Mouse (Mus musculus) kidney, embryonic 15.5 days (tissue): ENCODE measurements around the gene Tmprss11e. TPM values are rescaled to one million over a fixed set of nuclear protein-coding genes. Genes with fewer than 3 reads are reported as not detected.

Source experiments
- ATAC-seq: fragments of 200-750 bp; cut with Nextera tagmentation; replicated peaks from 2 replicates; pipeline ENCODE4 v1.8.0; 2017; ENCODE audit warnings: moderate TSS enrichment; ENCODE audit not compliant: low FRiP score
- H3K27ac ChIP-seq: fragments of 300-500 bp; sonication (generic); 2 replicates; pipeline ENCODE4 v1.5.1; 2015; ENCODE audit warnings: mild to moderate bottlenecking, inconsistent platforms
- H3K27me3 ChIP-seq: fragments of 300-500 bp; sonication (generic); 2 replicates; pipeline ENCODE4 v1.6.1; 2015; ENCODE audit warnings: inconsistent platforms
- H3K36me3 ChIP-seq: fragments of 300-500 bp; sonication (generic); 2 replicates; pipeline ENCODE4 v1.6.1; 2015; ENCODE audit warnings: inconsistent platforms
- H3K4me1 ChIP-seq: fragments of 300-500 bp; sonication (generic); 2 replicates; pipeline ENCODE4 v1.6.1; 2015; ENCODE audit warnings: inconsistent platforms
- H3K4me2 ChIP-seq: fragments of 300-500 bp; sonication (generic); 2 replicates; pipeline ENCODE4 v1.6.1; 2015; ENCODE audit warnings: moderate library complexity, mild to moderate bottlenecking, inconsistent platforms
- H3K4me3 ChIP-seq: fragments of 300-500 bp; sonication (generic); replicated peaks from 2 replicates; pipeline ENCODE4 v1.5.1; 2015; ENCODE audit warnings: mild to moderate bottlenecking, inconsistent platforms
- H3K9ac ChIP-seq: fragments of 300-500 bp; sonication (generic); 2 replicates; pipeline ENCODE4 v1.6.1; 2015; ENCODE audit warnings: mild to moderate bottlenecking, inconsistent platforms
- H3K9me3 ChIP-seq: fragments of 300-500 bp; sonication (generic); replicated peaks from 2 replicates; pipeline ENCODE4 v1.6.1; 2016; ENCODE audit warnings: inconsistent platforms
- WGBS: fragments of 180-500 bp; shearing (Covaris S2); methylation state at CpG from one replicate; pipeline ENCODE4 v1.1.7; 2015; ENCODE audit warnings: mixed read lengths; 5-methylcytosine and 5-hydroxymethylcytosine counted together
- polyA plus RNA-seq: library from polyadenylated mRNA; unstranded; fragments of >200 nt; fragmentation: Nextera tagmentation; extraction: Ambion mirVana; gene quantifications from 2 replicates; pipeline ENCODE4 v1.2.1, GENCODE M21; 2015

Gene Tmprss11e
- polyA plus RNA-seq, 1 experiment from 2014 or later: not detected

GRCm38 (mm10) chr5:86735808-86736207, 9.8 kb downstream of the Tmprss11e start:
- no peak overlapping the region for H3K4me2 ChIP-seq
- H3K27ac ChIP-seq: no peak overlapping the region
- no peaks in the 10 kb centered on the region for H3K36me3 ChIP-seq
- no peaks in the 10 kb centered on the region for H3K4me1 ChIP-seq
- ATAC-seq: no peak
- no peak overlapping the region for H3K9ac ChIP-seq
- no peak overlapping the region for H3K4me3 ChIP-seq
- H3K9me3 ChIP-seq: no peaks in the 10 kb centered on the region
- H3K27me3 ChIP-seq: no peaks in the 10 kb centered on the region
- WGBS: 76% methylated on average over 2 of the region's 2 CpGs

- Histone ChIP-seq H3K9ac (no peak overlapping the region), H3K4me2 (no peak overlapping the region), H3K27me3 (no peaks in the 10 kb centered on the region), H3K9me3 (no peaks in the 10 kb centered on the region), H3K36me3 (no peaks in the 10 kb centered on the region), H3K4me3 (no peak overlapping the region), H3K27ac (no peak overlapping the region), H3K4me1 (0 out of 2 replicates have a peak, but pooled peaks cover 3% of the 10 kb centered on the region)
- 73% methylated on average over 4 of the region's 4 CpGs for WGBS
- ATAC-seq: no peak
Measured at GRCm38 (mm10) chr5:86730587-86730986, 15.0 kb downstream of the Tmprss11e start.

GRCm38 (mm10) chr5:86728574-86728973, 17.0 kb downstream of the Tmprss11e start:
- H3K27me3 ChIP-seq: no peaks in the 10 kb centered on the region

GRCm38 (mm10) chr5:86727033-86727432, 18.6 kb downstream of the Tmprss11e start:
- 61% methylated on average over 9 of the region's 9 CpGs for WGBS
- Histone ChIP-seq H3K36me3 (no peaks in the 10 kb centered on the region), H3K27me3 (no peaks in the 10 kb centered on the region), H3K27ac (no peak overlapping the region), H3K9me3 (no peaks in the 10 kb centered on the region), H3K4me2 (no peak overlapping the region), H3K4me1 (0 out of 2 replicates have a peak, but pooled peaks cover 3% of the 10 kb centered on the region), H3K4me3 (no peak overlapping the region), H3K9ac (no peak overlapping the region)
- ATAC-seq: no peak

More at GRCm38 (mm10) chr5:86728574-86728973, 17.0 kb downstream of the Tmprss11e start:
- Histone ChIP-seq H3K4me2 (no peak overlapping the region), H3K9me3 (no peaks in the 10 kb centered on the region), H3K36me3 (no peaks in the 10 kb centered on the region), H3K27ac (no peak overlapping the region), H3K4me3 (no peak overlapping the region), H3K9ac (no peak overlapping the region), H3K4me1 (0 out of 2 replicates have a peak, but pooled peaks cover 3% of the 10 kb centered on the region)
- ATAC-seq: no peak
- WGBS: 73% methylated on average over 6 of the region's 6 CpGs

GRCm38 (mm10) chr5:86725021-86725420, 20.6 kb downstream of the Tmprss11e start:
- H3K27ac ChIP-seq: no peak overlapping the region
- no peak overlapping the region for H3K9ac ChIP-seq
- no peaks in the 10 kb centered on the region for H3K27me3 ChIP-seq
- no peaks in the 10 kb centered on the region for H3K36me3 ChIP-seq
- H3K4me2 ChIP-seq: no peak overlapping the region
- no peaks in the 10 kb centered on the region for H3K9me3 ChIP-seq
- no peak overlapping the region for H3K4me3 ChIP-seq
- no peak for ATAC-seq
- H3K4me1 ChIP-seq: 0 out of 2 replicates have a peak, but pooled peaks cover 3% of the 10 kb centered on the region

GRCm38 (mm10) chr5:86722820-86723460, 22.7 kb downstream of the Tmprss11e start:
- no peaks in the 10 kb centered on the region for H3K27me3 ChIP-seq
- 0 out of 2 replicates have a peak, but pooled peaks cover 3% of the 10 kb centered on the region for H3K4me1 ChIP-seq
- 63% methylated on average over 2 of the region's 2 CpGs for WGBS
- ATAC-seq: no peak
- H3K36me3 ChIP-seq: no peaks in the 10 kb centered on the region
- no peak overlapping the region for H3K4me3 ChIP-seq
- no peak overlapping the region for H3K4me2 ChIP-seq
- no peaks in the 10 kb centered on the region for H3K9me3 ChIP-seq
- H3K27ac ChIP-seq: no peak overlapping the region
- H3K9ac ChIP-seq: no peak overlapping the region

GRCm38 (mm10) chr5:86714967-86715366, 30.6 kb downstream of the Tmprss11e start:
- Histone ChIP-seq H3K36me3 (no peaks in the 10 kb centered on the region), H3K4me1 (no peaks in the 10 kb centered on the region), H3K4me2 (no peak overlapping the region), H3K9ac (no peak overlapping the region), H3K27ac (no peak overlapping the region), H3K9me3 (no peaks in the 10 kb centered on the region), H3K4me3 (no peak overlapping the region), H3K27me3 (no peaks in the 10 kb centered on the region)
- WGBS: 80% methylated on average over 2 of the region's 2 CpGs
- ATAC-seq: no peak

- Histone ChIP-seq H3K4me3 (no peak overlapping the region), H3K9me3 (no peaks in the 10 kb centered on the region), H3K27me3 (no peaks in the 10 kb centered on the region), H3K27ac (no peak overlapping the region), H3K36me3 (no peaks in the 10 kb centered on the region), H3K4me2 (no peak overlapping the region), H3K9ac (no peak overlapping the region), H3K4me1 (no peaks in the 10 kb centered on the region)
- ATAC-seq: no peak
- 72% methylated on average over 3 of the region's 3 CpGs for WGBS
Measured at GRCm38 (mm10) chr5:86704923-86705322, 40.7 kb downstream of the Tmprss11e start.

GRCm38 (mm10) chr5:86684667-86685066, 60.9 kb downstream of the Tmprss11e start:
- 52% methylated on average over 4 of the region's 4 CpGs for WGBS
- Histone ChIP-seq H3K4me2 (no peak overlapping the region), H3K36me3 (no peaks in the 10 kb centered on the region), H3K9ac (no peak overlapping the region), H3K4me1 (no peaks in the 10 kb centered on the region), H3K9me3 (no peaks in the 10 kb centered on the region), H3K4me3 (no peak overlapping the region), H3K27me3 (no peaks in the 10 kb centered on the region), H3K27ac (no peak overlapping the region)
- ATAC-seq: no peak

GRCm38 (mm10) chr5:86676262-86676661, 69.4 kb downstream of the Tmprss11e start, which contains the start of gene Tmprss11b:
Gene Tmprss11b, minus strand, starts transcription at chr5:86676362.
- Histone ChIP-seq H3K36me3 (no peaks in the 10 kb centered on the region), H3K4me3 (no peak within 1 kb of the TSS), H3K9ac (no peak within 1 kb of the TSS), H3K9me3 (no peaks in the 10 kb centered on the region), H3K27me3 (no peaks in the 10 kb centered on the region), H3K4me2 (no peak within 1 kb of the TSS), H3K4me1 (no peaks in the 10 kb centered on the region), H3K27ac (no peak within 1 kb of the TSS)
- WGBS: 72% methylated on average over 5 of the region's 5 CpGs
- ATAC-seq: no peak
